Mouse (Mus musculus) telencephalon, adult 2 months (tissue): Measurements from ENCODE around the gene Il1rap.
A peak's percentile ranks its signal among the peaks of the same experiment; 100 is the strongest.

Source experiments
- DNase-seq: peaks from one replicate; pipeline ENCODE4 v3.0.0-alpha.2; 2011; ENCODE audit warnings: low read depth, low spot score

Il1rap gene

GRCm38 (mm10) chr16:26581048-26581912, at the start of gene Il1rap:
Il1rap (plus strand) TSS chr16:26581704.
- peak; percentile 91 for DNase-seq

- no peak for DNase-seq
Measured at GRCm38 (mm10) chr16:26532287-26532686, 49.2 kb upstream of the Il1rap start.

GRCm38 (mm10) chr16:26546170-26546878, 35.2 kb upstream of the Il1rap start:
- no peak for DNase-seq

GRCm38 (mm10) chr16:26546879-26547206, 34.7 kb upstream of the Il1rap start:
- DNase-seq, result peak; percentile 26

- peak; percentile 72 for DNase-seq
Measured at GRCm38 (mm10) chr16:26549221-26549620, 32.3 kb upstream of the Il1rap start.

GRCm38 (mm10) chr16:26552234-26552633, 29.3 kb upstream of the Il1rap start:
- no peak for DNase-seq

GRCm38 (mm10) chr16:26558797-26559196, 22.7 kb upstream of the Il1rap start:
- no peak for DNase-seq

GRCm38 (mm10) chr16:26561743-26562142, 19.8 kb upstream of the Il1rap start:
- no peak for DNase-seq

- DNase-seq, result no peak
Measured at GRCm38 (mm10) chr16:26562771-26563170, 18.7 kb upstream of the Il1rap start.

GRCm38 (mm10) chr16:26569387-26569978, 12.0 kb upstream of the Il1rap start:
- no peak for DNase-seq

GRCm38 (mm10) chr16:26571836-26572235, 9.7 kb upstream of the Il1rap start:
- DNase-seq, result no peak

GRCm38 (mm10) chr16:26574173-26574572, 7.3 kb upstream of the Il1rap start:
- DNase-seq, result no peak

GRCm38 (mm10) chr16:26581913-26582376, 441 bp downstream of the Il1rap start:
- peak; percentile 60 for DNase-seq

- DNase-seq, result no peak
Measured at GRCm38 (mm10) chr16:26585806-26586205, 4.3 kb downstream of the Il1rap start.

- peak; percentile 54 for DNase-seq
Measured at GRCm38 (mm10) chr16:26590897-26591570, 9.5 kb downstream of the Il1rap start.

GRCm38 (mm10) chr16:26596440-26596839, 14.9 kb downstream of the Il1rap start:
- DNase-seq, result no peak

- no peak for DNase-seq
Measured at GRCm38 (mm10) chr16:26597307-26597706, 15.8 kb downstream of the Il1rap start.

GRCm38 (mm10) chr16:26598591-26598990, 17.1 kb downstream of the Il1rap start:
- no peak for DNase-seq

GRCm38 (mm10) chr16:26601482-26601881, 20.0 kb downstream of the Il1rap start:
- peak; percentile 65 for DNase-seq

- no peak for DNase-seq
Measured at GRCm38 (mm10) chr16:26604621-26605020, 23.1 kb downstream of the Il1rap start.

GRCm38 (mm10) chr16:26608003-26608402, 26.5 kb downstream of the Il1rap start:
- DNase-seq, result no peak

GRCm38 (mm10) chr16:26610508-26610907, 29.0 kb downstream of the Il1rap start:
- DNase-seq, result no peak
